Mouse (Mus musculus) brain, embryonic 14.5 days (tissue): ENCODE data around the gene Ttf2.

Experiments
- CTCF ChIP-seq: fragments of 200-500 bp; IDR thresholded peaks from 2 replicates; pipeline ENCODE4 v1.5.1; 2012; ENCODE audit warnings: inconsistent platforms, mild to moderate bottlenecking, moderate library complexity, borderline replicate concordance; ENCODE audit not compliant: insufficient read depth, insufficient read length; ENCODE audit errors: extremely low read depth
- POLR2A ChIP-seq: fragments of 200-500 bp; IDR thresholded peaks from 2 replicates; pipeline ENCODE4 v1.6.1; 2012; ENCODE audit warnings: mild to moderate bottlenecking, inconsistent platforms, borderline replicate concordance; ENCODE audit not compliant: poor library complexity, insufficient read depth, insufficient read length, severe bottlenecking; ENCODE audit errors: extremely low read depth

- no peak for TF ChIP-seq CTCF
- no peak for TF ChIP-seq POLR2A
Measured at GRCm38 (mm10) chr3:100911498-100912213, 57.8 kb downstream of the Ttf2 start.
